Mouse (Mus musculus): ENCODE measurements at regions not wholly inside any gene's neighbourhood (a gene's known extent, or its start where the extent isn't known, plus 50 kb on each side); places are given as distances from the start of the nearest gene placed in this dataset.

GRCm38 (mm10) chr12:16320536-16321402 is 290.0 kb downstream of the Lpin1 start:
- no peak for TF ChIP-seq CTCF (IDR thresholded peaks at IDR 0.05; ENCODE audit: control insufficient read depth, insufficient read depth, insufficient replicate concordance, low read depth, low read length)
- no peak for TF ChIP-seq POLR2A (IDR thresholded peaks at IDR 0.05; ENCODE audit: control insufficient read depth, low read depth, low read length)
